Mouse (Mus musculus): ENCODE data around the gene Pa2g4. TPM values are rescaled to one million over a fixed set of nuclear protein-coding genes. Genes with fewer than 3 reads are reported as not detected.

Gene Pa2g4
- polyA plus RNA-seq, 1 experiment: 56.8 TPM

DNA sequence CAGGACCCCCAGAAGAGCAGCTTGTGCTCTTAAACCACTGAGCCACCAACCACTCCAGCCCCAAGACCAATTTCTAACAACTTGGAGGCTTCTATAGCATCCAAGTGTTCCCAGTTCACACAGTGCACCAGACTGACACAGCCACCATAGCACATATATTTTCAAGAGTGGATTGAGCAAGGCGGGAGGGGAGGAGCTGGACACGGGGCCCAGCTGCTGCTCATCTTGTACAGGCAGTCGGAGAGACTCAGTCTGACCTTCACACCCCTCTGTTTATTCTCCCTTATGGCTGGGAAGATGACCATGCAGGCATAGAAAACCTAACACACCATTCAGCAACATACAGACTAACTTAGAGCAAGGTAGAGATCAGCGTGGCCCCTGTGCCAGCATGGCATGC lies 56.0 kb downstream of the Pa2g4 start:
- Histone ChIP-seq H3K4me1 (ENCODE audit: control insufficient read depth, insufficient read depth, insufficient read length, low read length) (no peaks in the 10 kb centered on the region), H3K4me3 (ENCODE audit: insufficient read depth, low read depth, low read length) (no peak overlapping the region)

DNA sequence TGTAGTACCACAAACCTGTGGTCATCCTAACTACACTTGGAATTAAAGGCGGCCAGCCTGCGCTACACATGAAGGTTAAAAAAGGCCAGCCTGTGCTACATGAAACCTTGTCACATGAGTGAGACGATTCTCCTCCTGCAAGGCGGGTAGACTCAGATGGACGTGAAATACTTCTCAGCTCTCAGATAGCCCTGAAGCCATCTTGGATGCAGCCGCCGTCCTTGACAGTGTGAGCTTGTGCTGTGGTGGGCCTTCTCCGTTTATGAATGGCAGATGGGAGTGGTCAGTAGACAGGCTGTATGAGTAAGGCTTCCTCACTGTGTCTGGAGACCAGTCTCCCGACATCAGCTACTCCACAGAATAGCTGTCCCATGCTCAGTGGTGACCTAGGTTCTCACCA lies 56.6 kb downstream of the Pa2g4 start:
- Histone ChIP-seq H3K27ac (replicated peaks; ENCODE audit: low read depth, low read length) (peak overlapping the region; percentile 48), H3K4me3 (ENCODE audit: insufficient read depth, low read depth, low read length) (no peak overlapping the region), H3K4me1 (ENCODE audit: control insufficient read depth, insufficient read depth, insufficient read length, low read length) (peaks cover 4% of the 10 kb centered on the region)

More for the DNA sequence above, 56.0 kb downstream of the Pa2g4 start:
- H3K27ac ChIP-seq (replicated peaks; ENCODE audit: low read depth, low read length): peak overlapping the region; percentile 48; the same call in 1 of the 2 replicates

DNA sequence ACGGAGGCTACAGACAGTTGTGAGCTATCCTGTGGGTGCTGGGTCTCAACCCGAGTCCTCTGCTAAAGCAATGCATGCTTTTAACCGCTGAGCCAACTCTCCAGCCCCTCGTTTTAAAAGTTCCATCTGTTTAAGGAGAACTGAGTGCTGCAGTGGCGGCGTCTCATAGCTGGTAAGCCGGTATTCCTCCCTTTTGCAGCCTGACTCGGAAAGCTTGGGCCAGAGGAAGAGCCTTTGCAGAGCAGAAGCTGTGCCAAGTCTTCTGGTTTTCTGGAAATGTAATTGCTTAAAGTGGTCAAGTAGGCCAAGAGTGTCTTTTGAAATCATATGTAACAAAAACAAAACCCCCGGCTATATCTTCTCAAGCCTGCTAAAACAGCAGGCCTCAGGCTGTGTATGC lies 57.5 kb downstream of the Pa2g4 start:
- H3K4me1 ChIP-seq (ENCODE audit: control insufficient read depth, insufficient read depth, insufficient read length, low read length): peaks cover 7% of the 10 kb centered on the region
- peak overlapping the region; percentile 45 for H3K27ac ChIP-seq (replicated peaks; ENCODE audit: low read depth, low read length)
- no peak overlapping the region for H3K4me3 ChIP-seq (ENCODE audit: insufficient read depth, low read depth, low read length)

Other genes with a start within 250 kb of the Pa2g4 start
- gene Cnpy2, start 243.5 kb downstream of the Pa2g4 start, polyA plus RNA-seq (2012; ENCODE audit: insufficient read depth, insufficient read length, missing spikeins): 115 and 131 TPM in 2 replicates
- gene Cs, start 228.3 kb downstream of the Pa2g4 start, polyA plus RNA-seq (2012; ENCODE audit: insufficient read depth, insufficient read length, missing spikeins): 1,610 and 1,861 TPM in 2 replicates
- gene Coq10a, start 197.0 kb downstream of the Pa2g4 start, polyA plus RNA-seq (2012; ENCODE audit: insufficient read depth, insufficient read length, missing spikeins): 122 and 173 TPM in 2 replicates
- 16.9 and 22.4 TPM in 2 replicates for gene Ankrd52, start 188.9 kb downstream of the Pa2g4 start, polyA plus RNA-seq (2012; ENCODE audit: insufficient read depth, insufficient read length, missing spikeins)
- gene Slc39a5, start 164.8 kb downstream of the Pa2g4 start, polyA plus RNA-seq (2012; ENCODE audit: insufficient read depth, insufficient read length, missing spikeins): not detected in 2 replicates
- 67.1 and 87.6 TPM in 2 replicates for gene Nabp2, start 154.5 kb downstream of the Pa2g4 start, polyA plus RNA-seq (2012; ENCODE audit: insufficient read depth, insufficient read length, missing spikeins)
- 15.1 and 17.1 TPM in 2 replicates for gene Rnf41, start 154.3 kb downstream of the Pa2g4 start, polyA plus RNA-seq (2012; ENCODE audit: insufficient read depth, insufficient read length, missing spikeins)
- gene Smarcc2, start 106.7 kb downstream of the Pa2g4 start, polyA plus RNA-seq (2012; ENCODE audit: insufficient read depth, insufficient read length, missing spikeins): 63.7 and 94.7 TPM in 2 replicates
- 1,414 and 1,508 TPM in 2 replicates for gene Myl6, start 71.8 kb downstream of the Pa2g4 start, polyA plus RNA-seq (2012; ENCODE audit: insufficient read depth, insufficient read length, missing spikeins)
- 13.5 and 24.5 TPM in 2 replicates for gene Myl6b, start 67.3 kb downstream of the Pa2g4 start, polyA plus RNA-seq (2012; ENCODE audit: insufficient read depth, insufficient read length, missing spikeins)
- gene Esyt1, start 40.1 kb downstream of the Pa2g4 start, polyA plus RNA-seq (2012; ENCODE audit: insufficient read depth, insufficient read length, missing spikeins): 31.6 and 35.5 TPM in 2 replicates
- gene Zc3h10, start 18.2 kb downstream of the Pa2g4 start, polyA plus RNA-seq (2012; ENCODE audit: insufficient read depth, insufficient read length, missing spikeins): 4.7 TPM in 2 replicates
- 1,628 and 2,018 TPM in 2 replicates for gene Rpl41, start 16.7 kb downstream of the Pa2g4 start, polyA plus RNA-seq (2012; ENCODE audit: insufficient read depth, insufficient read length, missing spikeins)
- 1.3 and 2.0 TPM in 2 replicates for gene Erbb3, start 23.7 kb upstream of the Pa2g4 start, polyA plus RNA-seq (2012; ENCODE audit: insufficient read depth, insufficient read length, missing spikeins)
- 292 and 473 TPM in 2 replicates for gene Rps26, start 60.8 kb upstream of the Pa2g4 start, polyA plus RNA-seq (2012; ENCODE audit: insufficient read depth, insufficient read length, missing spikeins)
- gene Ikzf4, start 80.0 kb upstream of the Pa2g4 start, polyA plus RNA-seq (2012; ENCODE audit: insufficient read depth, insufficient read length, missing spikeins): 0.32 and 0.58 TPM in 2 replicates
- gene Suox, start 108.1 kb upstream of the Pa2g4 start, polyA plus RNA-seq (2012; ENCODE audit: insufficient read depth, insufficient read length, missing spikeins): 24.4 and 34.2 TPM in 2 replicates
- 87.6 and 108 TPM in 2 replicates for gene Rab5b, start 130.3 kb upstream of the Pa2g4 start, polyA plus RNA-seq (2012; ENCODE audit: insufficient read depth, insufficient read length, missing spikeins)
- not detected in 2 replicates for gene Pmel, start 138.2 kb upstream of the Pa2g4 start, polyA plus RNA-seq (2012; ENCODE audit: insufficient read depth, insufficient read length, missing spikeins)
- 8.6 and 11.1 TPM in 2 replicates for gene Cdk2, start 139.0 kb upstream of the Pa2g4 start, polyA plus RNA-seq (2012; ENCODE audit: insufficient read depth, insufficient read length, missing spikeins)
- gene Dgka, start 178.9 kb upstream of the Pa2g4 start, polyA plus RNA-seq (2012; ENCODE audit: insufficient read depth, insufficient read length, missing spikeins): 4.6 and 6.0 TPM in 2 replicates
- 12.5 and 19.5 TPM in 2 replicates for gene Pym1, start 181.9 kb upstream of the Pa2g4 start, polyA plus RNA-seq (2012; ENCODE audit: insufficient read depth, insufficient read length, missing spikeins)
- gene Mmp19, start 224.9 kb upstream of the Pa2g4 start, polyA plus RNA-seq (2012; ENCODE audit: insufficient read depth, insufficient read length, missing spikeins): 34.9 and 38.0 TPM in 2 replicates
- gene Dnajc14, start 238.1 kb upstream of the Pa2g4 start, polyA plus RNA-seq (2012; ENCODE audit: insufficient read depth, insufficient read length, missing spikeins): 29.6 and 38.8 TPM in 2 replicates
- gene Tmem198b, start 238.4 kb upstream of the Pa2g4 start, polyA plus RNA-seq (2012; ENCODE audit: insufficient read depth, insufficient read length, missing spikeins): 3.5 and 5.2 TPM in 2 replicates